Mouse (Mus musculus) heart, adult 2 months (tissue): ENCODE results near the gene Dcpp2. TPM values are rescaled to one million over a fixed set of nuclear protein-coding genes. Genes with fewer than 3 reads are reported as not detected.
"Not testable (repeated sequence)": the region's sequence is repeated elsewhere in the genome, so short reads cannot be mapped to it uniquely, and the experiment has no call there.

Experiments used
- DNase-seq, 2 experiments: peaks; one replicate each; pipeline ENCODE4 v3.0.0; 2021
- H3K27ac ChIP-seq: fragments of 200-600 bp; 2 replicates; pipeline ENCODE4 v1.8.1; 2022
- H3K27me3 ChIP-seq: fragments of 200-500 bp; 2 replicates; pipeline ENCODE4 v1.6.1; 2012; ENCODE audit warnings: mild to moderate bottlenecking, low read length, inconsistent platforms, mixed read lengths; ENCODE audit not compliant: control insufficient read depth, insufficient read depth
- H3K36me3 ChIP-seq: fragments of 200-500 bp; 2 replicates; pipeline ENCODE4 v1.6.1; 2012; ENCODE audit warnings: low read length, inconsistent platforms; ENCODE audit not compliant: control insufficient read depth, insufficient read depth
- H3K4me1 ChIP-seq: fragments of 200-500 bp; 2 replicates; pipeline ENCODE4 v1.6.1; 2011; ENCODE audit warnings: low read length; ENCODE audit not compliant: control insufficient read depth, insufficient read depth
- H3K4me3 ChIP-seq: fragments of 200-600 bp; 2 replicates; pipeline ENCODE4 v1.8.1; 2022
- H3K79me2 ChIP-seq: fragments of 200-500 bp; replicated peaks from 2 replicates; pipeline ENCODE4 v1.6.1; 2012; ENCODE audit warnings: mild to moderate bottlenecking, inconsistent platforms, low read length, moderate library complexity, mixed read lengths; ENCODE audit not compliant: control insufficient read depth, insufficient read depth
- H3K9ac ChIP-seq: fragments of 200-500 bp; 2 replicates; pipeline ENCODE4 v1.6.1; 2012; ENCODE audit warnings: low read depth, mild to moderate bottlenecking, control low read depth, inconsistent platforms, low read length, mixed read lengths
- CTCF ChIP-seq: fragments of 200-600 bp; IDR thresholded peaks from 2 replicates; pipeline ENCODE4 v1.8.1; 2022; ENCODE audit warnings: antibody characterized with exemption, mild to moderate bottlenecking, moderate library complexity
- EP300 ChIP-seq: fragments of 200-500 bp; IDR thresholded peaks from 2 replicates; pipeline ENCODE4 v1.6.1; 2011; ENCODE audit warnings: low read depth, low read length, control low read depth; ENCODE audit not compliant: insufficient read depth
- POLR2A ChIP-seq: fragments of 200-500 bp; IDR thresholded peaks from 2 replicates; pipeline ENCODE4 v1.6.1; 2011; ENCODE audit warnings: mild to moderate bottlenecking, low read depth, low read length, control low read depth; ENCODE audit not compliant: insufficient read depth
- WGBS: fragments of 180-500 bp; shearing (Covaris S2); methylation state at CpG from one replicate; pipeline ENCODE4 v1.1.7; 2018; 5-methylcytosine and 5-hydroxymethylcytosine counted together
- intact Hi-C: fragments of 180-260 bp; cut with DNase I; formaldehyde crosslinking; loops from one replicate; pipeline ENCODE4 v1.15.1; 2025
- long read RNA-seq: library from polyadenylated mRNA; stranded (forward); transcript quantifications from one replicate; pipeline ENCODE4 v2.0.0, GENCODE M21; 2021
- polyA plus RNA-seq: library from polyadenylated mRNA; depleted of rRNA; stranded (reverse); fragments of >200 nt; gene quantifications from 2 replicates; pipeline ENCODE4 v1.2.3, GENCODE M21; 2012; rRNA removed
- total RNA-seq, 2 experiments: library from RNA; stranded (reverse); gene quantifications; 2 replicates each; pipeline ENCODE4 v1.2.3; 2021

Gene Dcpp2
- total RNA-seq (not detected), polyA plus RNA-seq (not detected in 2 replicates)
- long read RNA-seq = 0 reads

DNA sequence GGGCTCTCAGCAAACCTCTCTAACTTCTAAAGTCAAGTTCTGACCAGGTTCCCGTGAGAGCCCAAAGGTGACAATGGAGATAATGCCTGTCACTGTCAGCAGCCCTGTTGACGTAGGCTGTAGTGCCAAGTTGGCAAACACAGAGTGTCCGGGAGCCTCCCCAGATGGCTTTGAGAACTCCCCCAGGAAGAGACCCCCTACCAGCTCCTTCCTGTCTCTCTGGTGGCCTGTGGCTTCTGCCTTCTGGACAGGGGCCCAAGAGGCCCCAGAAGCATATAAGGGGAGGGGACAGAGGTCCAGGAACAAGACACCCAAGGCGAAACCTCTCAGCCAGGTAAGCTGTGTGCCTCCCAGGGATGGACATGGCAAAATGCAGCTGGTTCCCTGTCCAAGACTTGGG is at the start of gene Dcpp2, which contains the start of gene Dcpp1:
Dcpp2 (plus strand) TSS at position 305 of the 400 bp plus-strand sequence.
Dcpp1 (plus strand) TSS at position 301 of the 400 bp plus-strand sequence.
- H3K79me2 ChIP-seq, H3K9ac ChIP-seq, H3K36me3 ChIP-seq, H3K27me3 ChIP-seq, DNase-seq, H3K27ac ChIP-seq, intact Hi-C loops, H3K4me1 ChIP-seq, H3K4me3 ChIP-seq: not testable (repeated sequence)
- WGBS = 44% methylated on average over 4 of the region's 4 CpGs

DNA sequence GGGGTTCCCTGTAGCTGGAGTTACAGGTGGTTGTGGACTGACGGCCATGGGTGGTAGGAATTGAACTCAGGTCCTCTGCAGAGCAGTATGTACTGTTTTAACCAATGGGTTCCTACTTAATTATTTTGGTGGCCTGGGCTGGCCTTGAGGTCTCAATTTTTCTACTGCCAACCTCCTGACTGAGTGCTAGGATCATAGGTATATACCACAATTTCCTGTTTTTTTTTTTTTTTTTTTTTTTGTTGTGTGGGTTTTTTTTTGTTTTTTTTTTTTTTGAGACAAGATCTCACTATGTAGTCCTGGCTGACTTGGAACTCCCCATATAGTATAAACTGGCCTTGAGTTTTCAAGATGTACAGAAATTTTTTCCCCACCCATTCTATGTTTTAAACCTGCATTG is 49.5 kb upstream of the Dcpp2 start:
- no peak for DNase-seq
- intact Hi-C loops = no loop called here
- Histone ChIP-seq H3K27me3 (peaks cover 1% of the 10 kb centered on the region; the same call in 1 of the 2 replicates), H3K9ac (no peak overlapping the region), H3K79me2 (peaks cover 2% of the 10 kb centered on the region; the same call in 1 of the 2 replicates), H3K4me1 (no peaks in the 10 kb centered on the region), H3K27ac (no peak overlapping the region), H3K36me3 (peaks cover 10% of the 10 kb centered on the region), H3K4me3 (no peak overlapping the region)
- TF ChIP-seq EP300 = no peak
- no peak for TF ChIP-seq CTCF
- TF ChIP-seq POLR2A = no peak
- 93% methylated on average over 1 of the region's 1 CpGs for WGBS

DNA sequence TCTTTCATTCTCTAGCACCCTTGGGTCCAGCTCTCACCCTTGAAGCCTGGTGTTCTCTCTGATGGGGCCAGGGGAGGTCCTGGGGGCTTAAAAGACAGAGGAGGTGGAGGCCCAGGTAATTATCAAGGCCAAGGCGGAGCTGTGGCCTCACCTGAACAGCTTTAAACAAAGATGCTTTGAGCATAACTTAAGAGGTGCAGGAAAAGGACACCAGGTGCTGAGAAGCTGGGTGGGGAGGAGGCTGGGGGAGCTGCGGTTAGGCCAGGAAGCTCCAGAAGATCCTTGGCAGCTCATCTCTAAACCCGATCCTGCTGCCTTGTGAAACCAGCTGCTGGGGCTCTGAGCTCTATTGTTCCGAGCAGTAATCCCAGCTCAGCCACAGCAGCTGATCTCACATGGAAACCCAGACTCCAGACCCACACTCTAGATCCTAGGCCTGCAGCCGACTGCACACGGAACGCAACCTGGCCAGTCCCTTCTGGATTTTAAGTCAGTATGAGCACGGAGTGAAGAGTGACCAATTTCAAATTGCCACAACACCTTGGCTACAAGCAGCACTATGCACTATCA is 44.6 kb upstream of the Dcpp2 start, which contains the start of gene Prss33:
Prss33 (minus strand) TSS at position 51 of the 570 bp plus-strand sequence.
- no peak within 1 kb of the TSS for H3K4me3 ChIP-seq
- H3K27me3 ChIP-seq = peaks cover 1% of the 10 kb centered on the region; the same call in 1 of the 2 replicates
- no peaks in the 10 kb centered on the region for H3K36me3 ChIP-seq
- no peak for DNase-seq
- intact Hi-C loops = no loop called here
- no peaks in the 10 kb centered on the region for H3K4me1 ChIP-seq
- H3K9ac ChIP-seq = no peak within 1 kb of the TSS
- WGBS = 81% methylated on average over 8 of the region's 8 CpGs
- TF ChIP-seq POLR2A (no peak), EP300 (no peak), CTCF (no peak)
- no peaks in the 10 kb centered on the region for H3K79me2 ChIP-seq
- H3K27ac ChIP-seq = no peak within 1 kb of the TSS

DNA sequence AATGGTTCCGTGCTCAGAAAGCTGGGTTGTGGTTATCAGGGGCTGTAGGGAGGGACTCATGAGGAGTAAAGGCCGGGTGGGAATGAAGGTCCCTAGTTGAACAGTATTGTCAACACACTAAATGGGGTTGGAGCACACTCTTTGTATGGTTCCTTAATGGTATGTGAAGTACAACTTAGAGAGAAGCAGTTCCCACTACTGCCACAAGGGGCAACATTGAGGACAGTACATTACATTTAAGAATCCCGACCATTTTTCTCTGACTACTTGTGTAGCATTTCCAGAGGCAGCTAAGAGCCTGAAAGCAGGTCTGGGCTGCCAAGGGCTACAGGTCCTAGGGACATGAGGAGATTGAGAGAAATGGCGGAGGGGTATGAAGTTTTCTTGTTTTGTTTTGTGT is 39.5 kb upstream of the Dcpp2 start:
- Histone ChIP-seq H3K27ac (no peak overlapping the region), H3K79me2 (no peaks in the 10 kb centered on the region), H3K9ac (no peak overlapping the region), H3K27me3 (no peaks in the 10 kb centered on the region; the same call in 1 of the 2 replicates), H3K36me3 (no peaks in the 10 kb centered on the region), H3K4me3 (no peak overlapping the region), H3K4me1 (no peaks in the 10 kb centered on the region)
- WGBS = 31% methylated on average over 4 of the region's 4 CpGs
- TF ChIP-seq EP300 (no peak), POLR2A (no peak), CTCF (peak; percentile 94)
- intact Hi-C loops = no loop called here
- DNase-seq = peak; percentile 28 to 56

DNA sequence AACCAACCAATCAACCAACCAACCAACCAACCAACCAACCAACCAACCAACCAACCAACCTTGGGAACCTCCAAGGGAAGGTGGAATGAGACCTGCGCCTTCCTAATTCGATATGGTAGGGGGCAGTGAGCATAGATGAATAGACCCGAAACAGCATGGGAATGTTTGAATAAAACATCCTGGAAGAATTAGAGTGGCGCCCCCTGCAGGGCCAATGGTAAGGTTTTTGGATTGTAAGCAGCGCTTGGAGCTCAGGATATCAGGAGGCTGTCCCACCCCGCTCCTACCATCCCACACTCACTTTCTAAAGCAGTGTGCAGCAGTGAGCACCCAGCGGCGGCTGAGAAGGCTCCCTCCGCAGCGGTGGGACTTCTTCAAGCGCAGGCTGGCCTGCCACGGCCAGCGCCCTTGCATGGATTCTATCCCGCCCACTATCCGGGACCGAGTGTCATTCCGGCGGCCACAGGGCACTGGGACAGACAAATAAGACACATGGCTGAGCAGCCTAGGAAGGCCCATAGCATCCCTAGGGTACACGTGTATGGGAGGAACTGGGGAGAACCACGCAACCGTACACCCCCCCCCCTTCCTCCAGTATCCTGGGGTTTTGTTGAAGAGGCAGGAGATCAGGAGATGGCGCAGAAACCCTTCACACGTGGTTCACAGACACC is 37.4 kb upstream of the Dcpp2 start:
- 52% methylated on average over 23 of the region's 23 CpGs for WGBS
- Histone ChIP-seq H3K27me3 (no peaks in the 10 kb centered on the region; the same call in 1 of the 2 replicates), H3K27ac (no peak overlapping the region), H3K4me3 (no peak overlapping the region), H3K36me3 (no peaks in the 10 kb centered on the region), H3K79me2 (no peaks in the 10 kb centered on the region), H3K4me1 (no peaks in the 10 kb centered on the region), H3K9ac (no peak overlapping the region)
- TF ChIP-seq POLR2A = no peak
- TF ChIP-seq CTCF = peak; percentile 36
- intact Hi-C loops = loop anchor here (2.0 kb wide), 1 partner anchor 68 kb away; no protein-coding TSS in a partner anchor
- no peak for DNase-seq

DNA sequence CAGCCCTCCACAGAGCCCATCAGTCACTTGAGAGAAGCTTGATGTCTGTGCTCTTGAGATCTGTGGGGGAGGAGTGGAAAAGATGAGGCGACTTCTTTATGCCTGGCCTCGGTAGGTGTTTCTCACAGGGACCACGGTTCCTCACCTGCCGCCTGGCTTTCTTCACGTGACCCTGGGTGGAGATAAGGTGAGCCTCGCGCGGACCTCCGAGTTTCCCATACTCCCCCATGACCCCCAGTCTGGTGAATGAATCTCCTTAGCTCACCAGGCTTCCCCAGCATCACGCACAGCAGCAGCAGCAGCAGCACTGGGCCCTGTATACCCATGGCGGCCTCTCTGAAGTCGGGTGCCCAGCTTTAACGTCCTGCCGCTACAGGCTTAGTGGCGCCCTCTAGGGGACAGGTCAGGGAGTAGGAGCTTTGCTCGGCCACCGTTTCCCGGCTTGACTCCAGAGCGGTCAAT is 36.8 kb upstream of the Dcpp2 start, which contains the start of the genes Prss32 and Prss41:
Prss32 (plus strand) TSS at position 44 of the 462 bp plus-strand sequence.
Prss41 (minus strand) TSS at position 361 of the 462 bp plus-strand sequence.
- Histone ChIP-seq H3K27me3 (no peaks in the 10 kb centered on the region; the same call in 1 of the 2 replicates), H3K27ac (no peak within 1 kb of the TSS), H3K4me1 (no peaks in the 10 kb centered on the region), H3K4me3 (no peak within 1 kb of the TSS), H3K79me2 (no peaks in the 10 kb centered on the region), H3K36me3 (no peaks in the 10 kb centered on the region), H3K9ac (no peak within 1 kb of the TSS)
- 23% methylated on average over 19 of the region's 19 CpGs for whole genome bisulfite sequencing
- DNase-seq = peak; percentile 42 to 46
- intact Hi-C loops = loop anchor here (2.0 kb wide), 2 partner anchors 69 to 95 kb away; no protein-coding TSS in a partner anchor
- peak; percentile 76 for TF ChIP-seq CTCF
- no peak for TF ChIP-seq POLR2A
